ENCODE assay signal across 11 mouse cellular contexts in genomic region chr7:123138001-123138400, GRCm38 (mm10).
"Had no signal": no experiment of that assay in that cellular context is flagged by ENCODE, and none has a peak within 500 bp of the region (broad histone marks: within the 10 kb centered on the region; RNA-seq: fewer than 3 reads in every experiment).

No protein-coding gene starts in this region.

- ATAC-seq: midbrain, embryonic 13.5 days had no signal

- H3K4me3 ChIP-seq: kidney, embryonic 15.5 days; left cerebral cortex, adult 2 months; limb, embryonic 10.5 days; midbrain, embryonic 13.5 days; stomach, embryonic 15.5 days had no signal

- H3K36me3 ChIP-seq: stomach, embryonic 15.5 days had no signal

- H3K27me3 ChIP-seq: kidney, embryonic 15.5 days; midbrain, embryonic 13.5 days; stomach, embryonic 15.5 days had no signal

- H3K9me3 ChIP-seq: limb, embryonic 10.5 days; midbrain, embryonic 13.5 days; stomach, embryonic 15.5 days had no signal

- DNase-seq: kidney, adult 2 months; kidney, postnatal 14 days; lung, embryonic 14.5 days; lung, postnatal 10 days; lung, postnatal 4 days; right cerebral cortex, postnatal 14 days had no signal

- H3K4me1 ChIP-seq: stomach, embryonic 15.5 days had no signal
